Mouse (Mus musculus) embryo, embryonic 11.5 days (tissue): ENCODE data around the gene Pnmt.

Experiments used
- DNase-seq: peaks from one replicate; pipeline ENCODE4 v3.0.0-alpha.2; 2012; ENCODE audit warnings: low read depth, low spot score

Gene Pnmt

GRCm38 (mm10) chr11:98383261-98384030, 2.8 kb upstream of the Pnmt start, which contains the start of gene Tcap:
Gene Tcap (plus strand): TSS chr11:98383811.
- no peak for DNase-seq

- DNase-seq: no peak
Observed at GRCm38 (mm10) chr11:98384216-98384615, 2.0 kb upstream of the Pnmt start.

GRCm38 (mm10) chr11:98384721-98385637, 1.3 kb upstream of the Pnmt start:
- no peak for DNase-seq

GRCm38 (mm10) chr11:98386596-98386995, 346 bp downstream of the Pnmt start:
- no peak for DNase-seq

- DNase-seq: no peak
Observed at GRCm38 (mm10) chr11:98387056-98387577, 867 bp downstream of the Pnmt start.

- no peak for DNase-seq
Observed at GRCm38 (mm10) chr11:98388282-98388681, 2.0 kb downstream of the Pnmt start.

- DNase-seq: no peak
Observed at GRCm38 (mm10) chr11:98389221-98389780, 3.1 kb downstream of the Pnmt start.

GRCm38 (mm10) chr11:98390141-98390540, 3.9 kb downstream of the Pnmt start:
- no peak for DNase-seq

- DNase-seq: no peak
Observed at GRCm38 (mm10) chr11:98392034-98392433, 5.8 kb downstream of the Pnmt start.

- no peak for DNase-seq
Observed at GRCm38 (mm10) chr11:98392645-98393044, 6.4 kb downstream of the Pnmt start.

- no peak for DNase-seq
Observed at GRCm38 (mm10) chr11:98393317-98393716, 7.1 kb downstream of the Pnmt start.

GRCm38 (mm10) chr11:98394301-98394700, 8.1 kb downstream of the Pnmt start:
- DNase-seq: no peak

- no peak for DNase-seq
Observed at GRCm38 (mm10) chr11:98395041-98395440, 8.8 kb downstream of the Pnmt start.

GRCm38 (mm10) chr11:98397946-98398345, 11.7 kb downstream of the Pnmt start:
- no peak for DNase-seq

GRCm38 (mm10) chr11:98400161-98400726, 14.0 kb downstream of the Pnmt start, which contains the start of gene Pgap3:
Gene Pgap3 (minus strand): TSS chr11:98400490.
- DNase-seq: peak; percentile 83

GRCm38 (mm10) chr11:98400816-98401215, 14.6 kb downstream of the Pnmt start:
- DNase-seq: no peak

- no peak for DNase-seq
Observed at GRCm38 (mm10) chr11:98406621-98407020, 20.4 kb downstream of the Pnmt start.

GRCm38 (mm10) chr11:98408872-98409271, 22.6 kb downstream of the Pnmt start:
- no peak for DNase-seq

GRCm38 (mm10) chr11:98409341-98409822, 23.1 kb downstream of the Pnmt start:
- DNase-seq: no peak

- peak; percentile 67 for DNase-seq
Observed at GRCm38 (mm10) chr11:98412273-98412796, 26.1 kb downstream of the Pnmt start, which contains the start of gene Erbb2. Gene Erbb2 (plus strand): TSS chr11:98412470.

- no peak for DNase-seq
Observed at GRCm38 (mm10) chr11:98412797-98413301, 26.6 kb downstream of the Pnmt start.
